Mouse (Mus musculus): ENCODE measurements around the gene Kcnk6. TPM values are rescaled to one million over a fixed set of nuclear protein-coding genes. Genes with fewer than 3 reads are reported as not detected.
"Not testable (repeated sequence)": the region's sequence is repeated elsewhere in the genome, so short reads cannot be mapped to it uniquely, and the experiment has no call there.

Gene Kcnk6
- polyA plus RNA-seq, 1 experiment: 1.6 TPM

DNA sequence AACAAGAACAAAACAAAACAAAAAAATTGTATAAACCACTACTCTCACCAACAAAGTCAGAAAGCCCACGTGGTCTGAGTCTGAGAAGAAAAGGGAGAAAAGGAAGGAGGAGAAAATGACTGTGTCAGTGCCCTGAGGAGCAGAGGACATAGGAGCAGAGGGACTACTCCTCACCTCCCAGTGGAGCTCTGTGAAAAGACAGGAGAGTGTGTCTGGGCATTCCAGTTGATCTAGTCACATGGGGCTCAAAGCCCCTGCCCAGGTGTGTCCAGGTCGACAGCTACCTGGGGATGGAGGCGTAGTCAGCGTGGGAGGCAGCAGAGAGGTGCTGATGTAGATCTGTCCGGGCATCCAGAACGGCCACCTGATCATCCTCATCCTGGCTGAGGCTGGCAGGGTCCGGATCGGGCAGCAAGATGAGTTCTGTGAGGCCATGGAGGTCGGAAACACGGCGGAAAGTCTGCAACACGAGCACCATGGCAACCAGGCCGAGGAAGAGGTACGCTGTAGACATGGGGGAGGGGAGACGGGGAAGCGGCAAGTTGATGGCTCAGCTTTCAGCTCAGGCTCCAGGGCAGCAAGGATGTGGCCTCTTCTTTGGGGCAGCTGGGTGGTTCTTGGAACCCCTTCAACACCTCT, 7.4 kb downstream of the Kcnk6 start:
- TF ChIP-seq CTCF (IDR thresholded peaks at IDR 0.05; ENCODE audit: borderline replicate concordance, extremely low read depth, insufficient read depth, insufficient read length) (no peak), POLR2A (IDR thresholded peaks at IDR 0.05; ENCODE audit: borderline replicate concordance, extremely low read depth, insufficient read depth, insufficient read length, poor library complexity, severe bottlenecking) (no peak)
- DNase-seq (ENCODE audit: low read depth): peak; percentile 57

DNA sequence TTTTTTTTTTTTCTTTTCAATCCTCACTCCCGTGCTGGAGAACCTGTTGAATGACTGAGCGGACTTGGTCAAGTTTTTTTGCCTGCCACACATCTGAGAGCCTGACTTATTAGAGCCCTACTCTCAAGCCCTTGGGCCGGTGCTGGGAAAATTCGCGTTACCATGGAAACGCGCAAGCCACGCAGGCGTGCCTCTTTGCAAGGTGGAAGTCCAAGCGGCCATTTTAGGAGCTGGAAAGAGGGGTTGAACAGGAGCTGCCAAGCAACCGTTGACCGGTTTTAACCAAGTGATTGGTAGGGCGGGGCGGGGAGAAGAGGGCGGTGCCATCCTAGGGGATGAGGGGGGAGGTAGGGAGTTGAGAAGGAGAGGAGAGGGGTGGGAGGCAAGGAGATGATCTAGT, 17.5 kb downstream of the Kcnk6 start:
- no peak for DNase-seq (ENCODE audit: low read depth)
- TF ChIP-seq POLR2A (IDR thresholded peaks at IDR 0.05; ENCODE audit: borderline replicate concordance, extremely low read depth, insufficient read depth, insufficient read length, poor library complexity, severe bottlenecking): no peak
- TF ChIP-seq CTCF (IDR thresholded peaks at IDR 0.05; ENCODE audit: borderline replicate concordance, extremely low read depth, insufficient read depth, insufficient read length): no peak

DNA sequence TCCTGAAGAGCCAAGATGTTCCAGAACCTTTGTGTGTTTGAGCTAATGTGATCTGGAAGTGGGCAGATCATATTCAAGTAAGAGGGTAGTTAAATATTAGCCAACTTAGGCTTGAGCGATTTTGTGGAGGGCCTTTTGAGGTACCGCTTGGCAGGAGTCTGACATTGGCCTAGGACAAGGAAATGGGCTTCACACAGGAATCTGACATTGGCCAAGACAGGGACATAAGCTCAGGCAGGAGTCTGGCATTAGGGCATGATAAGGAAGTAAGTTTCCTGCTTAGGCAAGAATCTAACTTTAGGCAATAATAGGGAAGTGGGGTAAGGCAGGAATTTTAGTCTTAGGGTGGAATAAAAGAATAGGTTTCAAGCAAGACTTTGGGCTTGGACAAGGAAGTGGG, 18.1 kb downstream of the Kcnk6 start:
- TF ChIP-seq POLR2A (IDR thresholded peaks at IDR 0.05; ENCODE audit: borderline replicate concordance, extremely low read depth, insufficient read depth, insufficient read length, poor library complexity, severe bottlenecking): no peak
- TF ChIP-seq CTCF (IDR thresholded peaks at IDR 0.05; ENCODE audit: borderline replicate concordance, extremely low read depth, insufficient read depth, insufficient read length): no peak
- DNase-seq (ENCODE audit: low read depth): no peak

- TF ChIP-seq CTCF (IDR thresholded peaks at IDR 0.05; ENCODE audit: borderline replicate concordance, extremely low read depth, insufficient read depth, insufficient read length): no peak
- no peak for TF ChIP-seq POLR2A (IDR thresholded peaks at IDR 0.05; ENCODE audit: borderline replicate concordance, extremely low read depth, insufficient read depth, insufficient read length, poor library complexity, severe bottlenecking)
- DNase-seq (ENCODE audit: low read depth): peak; percentile 85
Observed at GRCm38 (mm10) chr7:29213675-29214082, 18.6 kb downstream of the Kcnk6 start, which contains the start of gene Catsperg1. TSS of gene Catsperg1 (minus strand) at chr7:29214035.

DNA sequence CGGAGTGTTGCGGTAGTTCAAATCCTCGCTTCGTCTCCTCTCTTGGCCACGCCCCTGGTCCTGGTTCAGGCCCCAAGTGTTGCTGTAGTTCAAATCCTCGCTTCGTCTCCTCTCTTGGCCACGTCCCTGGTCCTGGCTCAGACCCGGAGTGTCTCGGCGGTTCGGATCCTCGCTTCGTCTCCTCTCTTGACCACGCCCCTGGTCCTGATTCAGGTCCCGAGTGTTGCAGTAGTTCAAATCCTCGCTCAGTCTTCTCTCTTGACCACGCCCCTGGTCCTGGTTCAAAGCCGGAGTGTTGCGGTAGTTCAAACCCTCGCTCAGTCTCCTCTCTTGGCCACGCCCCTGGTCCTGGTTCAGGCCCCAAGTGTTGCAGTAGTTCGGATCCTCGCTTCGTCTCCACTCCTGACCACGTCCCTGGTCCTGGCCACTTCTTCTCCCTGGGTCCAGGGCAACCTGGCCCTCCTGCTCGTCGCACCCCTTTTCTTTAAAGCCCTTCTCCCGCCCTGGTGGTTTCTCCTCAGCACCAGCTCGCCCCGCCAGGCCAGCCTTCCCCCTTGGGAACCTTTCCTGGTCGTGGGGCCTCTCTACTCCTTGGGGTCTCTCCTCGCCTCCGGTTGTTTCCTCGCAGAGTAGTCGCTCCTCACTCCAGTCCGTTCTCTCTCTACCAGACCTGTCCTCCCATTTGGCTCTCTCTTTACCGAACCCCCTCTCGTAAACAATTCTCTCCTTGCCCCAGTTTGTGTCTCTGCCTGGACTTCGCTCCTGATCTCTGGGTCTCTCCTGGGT, 19.3 kb downstream of the Kcnk6 start:
- not testable (repeated sequence) for DNase-seq (ENCODE audit: low read depth)

- TF ChIP-seq POLR2A (IDR thresholded peaks at IDR 0.05; ENCODE audit: borderline replicate concordance, extremely low read depth, insufficient read depth, insufficient read length, poor library complexity, severe bottlenecking) (no peak), CTCF (IDR thresholded peaks at IDR 0.05; ENCODE audit: borderline replicate concordance, extremely low read depth, insufficient read depth, insufficient read length) (no peak)
- DNase-seq (ENCODE audit: low read depth): no peak
Observed at GRCm38 (mm10) chr7:29212199-29212765, 20.0 kb downstream of the Kcnk6 start.

DNA sequence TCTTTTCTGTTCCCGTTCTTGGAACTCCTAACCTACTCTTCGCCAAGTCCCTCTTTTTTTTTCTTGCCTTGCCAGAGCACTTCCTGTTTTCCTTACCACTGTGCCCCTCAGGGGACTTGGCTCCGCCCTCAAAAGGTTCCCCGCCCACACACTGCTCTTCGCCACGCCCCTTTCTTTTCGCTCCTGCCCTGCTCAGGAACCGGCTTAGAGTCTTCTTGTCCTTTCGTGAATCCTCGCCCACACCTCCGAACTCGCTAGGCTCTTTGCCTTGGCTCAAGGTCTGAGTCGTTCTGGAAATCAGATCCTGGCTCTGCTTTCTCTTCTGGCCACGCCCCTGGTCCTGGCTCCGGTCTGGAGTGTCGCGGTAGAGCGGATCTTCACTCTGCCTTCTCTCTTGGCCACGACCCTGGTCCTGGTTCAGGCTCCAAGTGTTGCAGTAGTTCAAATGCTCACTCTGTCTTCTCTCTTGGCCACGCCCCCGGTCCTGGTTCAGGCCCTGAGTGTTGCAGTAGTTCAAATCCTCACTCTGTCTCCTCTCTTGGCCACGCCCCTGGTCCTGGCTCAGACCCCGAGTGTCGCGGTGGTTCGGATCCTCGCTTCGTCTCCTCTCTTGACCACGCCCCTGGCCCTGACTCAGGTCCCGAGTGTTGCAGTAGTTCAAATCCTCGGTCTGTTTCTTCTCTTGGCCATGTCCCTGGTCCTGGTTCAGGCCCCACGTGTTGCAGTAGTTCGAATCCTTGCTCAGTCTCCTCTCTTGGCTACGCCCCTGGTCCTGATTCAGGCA, 20.7 kb downstream of the Kcnk6 start:
- no peak for TF ChIP-seq CTCF (IDR thresholded peaks at IDR 0.05; ENCODE audit: borderline replicate concordance, extremely low read depth, insufficient read depth, insufficient read length)
- TF ChIP-seq POLR2A (IDR thresholded peaks at IDR 0.05; ENCODE audit: borderline replicate concordance, extremely low read depth, insufficient read depth, insufficient read length, poor library complexity, severe bottlenecking): no peak
- DNase-seq (ENCODE audit: low read depth): peak; percentile 76

GRCm38 (mm10) chr7:29211013-29211412, 21.3 kb downstream of the Kcnk6 start:
- not testable (repeated sequence) for DNase-seq (ENCODE audit: low read depth)

GRCm38 (mm10) chr7:29202577-29202976, 29.7 kb downstream of the Kcnk6 start:
- no peak for TF ChIP-seq POLR2A (IDR thresholded peaks at IDR 0.05; ENCODE audit: borderline replicate concordance, extremely low read depth, insufficient read depth, insufficient read length, poor library complexity, severe bottlenecking)
- TF ChIP-seq CTCF (IDR thresholded peaks at IDR 0.05; ENCODE audit: borderline replicate concordance, extremely low read depth, insufficient read depth, insufficient read length): no peak
- DNase-seq (ENCODE audit: low read depth): no peak

DNA sequence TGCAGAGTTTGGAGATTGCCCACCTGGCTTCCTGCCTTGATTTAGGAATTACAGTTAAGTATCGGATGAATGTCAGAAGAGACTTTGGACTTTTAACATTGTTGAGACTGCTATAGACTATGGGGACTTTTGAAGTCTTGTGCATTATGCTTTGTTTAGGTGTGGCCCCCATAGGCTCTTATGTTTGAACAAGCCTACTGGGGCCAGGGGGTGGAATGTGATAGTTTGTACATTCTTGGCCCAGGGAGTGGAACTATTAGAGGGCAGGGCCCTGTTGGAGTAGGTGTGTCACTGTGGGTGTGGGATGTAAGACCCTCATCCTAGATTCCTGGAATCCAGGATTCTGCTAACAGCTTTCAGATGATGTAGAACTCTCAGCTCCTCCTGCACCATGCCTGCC, 38.1 kb downstream of the Kcnk6 start:
- DNase-seq (ENCODE audit: low read depth): not testable (repeated sequence)

DNA sequence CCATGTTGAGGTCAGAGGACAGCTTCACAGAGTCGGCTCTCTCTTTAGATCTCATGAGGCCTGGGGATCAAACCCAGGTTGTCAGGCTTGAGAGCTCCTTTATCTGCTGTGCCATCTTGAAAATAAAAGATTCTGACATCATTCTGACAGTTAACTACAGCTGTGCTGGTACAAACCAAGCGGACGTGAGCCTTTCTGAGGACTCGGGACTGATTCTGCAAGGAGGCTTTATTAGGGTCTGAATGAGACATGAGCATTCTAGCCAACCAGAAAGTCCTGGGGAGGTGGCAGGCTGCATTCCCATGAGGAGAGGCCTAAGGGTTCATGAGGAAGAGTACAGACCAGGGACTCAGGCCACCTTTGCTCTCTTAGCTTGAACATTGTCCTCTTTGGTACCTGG, 51.0 kb downstream of the Kcnk6 start:
- DNase-seq (ENCODE audit: low read depth): not testable (repeated sequence)

DNA sequence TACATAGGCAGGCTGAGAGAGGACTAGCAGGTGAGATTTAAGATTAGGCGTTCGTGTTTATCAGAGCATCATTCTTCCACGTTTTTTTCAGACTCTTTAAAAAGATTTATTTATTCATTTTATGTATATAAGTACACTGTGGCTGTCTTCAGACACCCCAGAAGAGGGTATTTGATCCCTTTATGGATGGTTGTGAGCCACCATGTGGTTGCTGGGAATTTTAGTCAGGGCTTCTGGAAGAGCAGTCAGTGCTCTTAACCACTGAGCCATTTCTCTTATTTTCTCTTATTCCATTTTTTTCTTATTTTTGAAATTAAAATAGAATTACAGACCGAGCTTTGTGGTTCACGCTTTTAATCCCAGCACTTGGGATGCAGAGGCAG, 51.5 kb downstream of the Kcnk6 start:
- TF ChIP-seq POLR2A (IDR thresholded peaks at IDR 0.05; ENCODE audit: borderline replicate concordance, extremely low read depth, insufficient read depth, insufficient read length, poor library complexity, severe bottlenecking): no peak
- no peak for TF ChIP-seq CTCF (IDR thresholded peaks at IDR 0.05; ENCODE audit: borderline replicate concordance, extremely low read depth, insufficient read depth, insufficient read length)
- DNase-seq (ENCODE audit: low read depth): no peak
